Mouse (Mus musculus) heart, postnatal 0 days (tissue): ENCODE measurements around the gene Acaa1a.

Experiments
- CTCF ChIP-seq: IDR thresholded peaks from 2 replicates; pipeline ENCODE4 v1.5.1; 2016; ENCODE audit warnings: antibody characterized with exemption, control low read depth, low read depth
- EP300 ChIP-seq: IDR thresholded peaks from 2 replicates; pipeline ENCODE4 v1.6.1; 2016; ENCODE audit warnings: antibody characterized with exemption, low read depth

DNA sequence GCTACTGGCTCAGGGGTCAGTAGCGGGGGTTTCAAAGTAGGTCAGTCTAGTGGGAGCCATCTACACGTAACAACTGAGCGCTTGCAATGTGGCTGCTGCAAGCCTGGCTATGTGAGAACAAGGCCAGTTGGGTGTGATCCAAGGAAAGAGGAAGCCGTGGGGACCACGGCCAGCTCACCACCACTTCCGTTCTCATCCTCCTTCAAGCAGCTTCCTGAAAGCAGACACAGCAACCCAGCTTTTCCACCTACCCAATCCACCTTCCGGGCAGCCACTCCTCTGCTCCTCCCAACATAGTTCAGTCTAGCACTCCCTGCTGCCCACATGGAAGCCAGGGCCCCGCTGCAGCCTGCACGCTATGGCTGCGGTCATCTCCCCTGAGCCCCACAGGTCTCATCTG is 5.2 kb upstream of the Acaa1a start:
- TF ChIP-seq CTCF (0 out of 2 replicates have a peak, but pooled peaks have one; percentile 10), EP300 (no peak)
